Mouse (Mus musculus) common myeloid progenitor, adult 5-6 weeks (primary cell): Measurements from ENCODE around the gene Cbfa2t2. TPM values are rescaled to one million over a fixed set of nuclear protein-coding genes. Genes with fewer than 3 reads are reported as not detected.

ENCODE experiments used
- ATAC-seq: replicated peaks from 2 replicates; pipeline ENCODE4 v1.8.0; 2016; ENCODE audit warnings: low read depth, mild to moderate bottlenecking, moderate TSS enrichment, inconsistent platforms; ENCODE audit not compliant: poor library complexity, severe bottlenecking
- total RNA-seq: library from RNA; stranded (forward); fragments of 200-1000, 187-1606 nt; gene quantifications from 2 replicates; pipeline ENCODE4 v1.2.3, GENCODE M21; 2017

The Cbfa2t2 gene
- total RNA-seq = 16.2 and 23.8 TPM in 2 replicates

DNA sequence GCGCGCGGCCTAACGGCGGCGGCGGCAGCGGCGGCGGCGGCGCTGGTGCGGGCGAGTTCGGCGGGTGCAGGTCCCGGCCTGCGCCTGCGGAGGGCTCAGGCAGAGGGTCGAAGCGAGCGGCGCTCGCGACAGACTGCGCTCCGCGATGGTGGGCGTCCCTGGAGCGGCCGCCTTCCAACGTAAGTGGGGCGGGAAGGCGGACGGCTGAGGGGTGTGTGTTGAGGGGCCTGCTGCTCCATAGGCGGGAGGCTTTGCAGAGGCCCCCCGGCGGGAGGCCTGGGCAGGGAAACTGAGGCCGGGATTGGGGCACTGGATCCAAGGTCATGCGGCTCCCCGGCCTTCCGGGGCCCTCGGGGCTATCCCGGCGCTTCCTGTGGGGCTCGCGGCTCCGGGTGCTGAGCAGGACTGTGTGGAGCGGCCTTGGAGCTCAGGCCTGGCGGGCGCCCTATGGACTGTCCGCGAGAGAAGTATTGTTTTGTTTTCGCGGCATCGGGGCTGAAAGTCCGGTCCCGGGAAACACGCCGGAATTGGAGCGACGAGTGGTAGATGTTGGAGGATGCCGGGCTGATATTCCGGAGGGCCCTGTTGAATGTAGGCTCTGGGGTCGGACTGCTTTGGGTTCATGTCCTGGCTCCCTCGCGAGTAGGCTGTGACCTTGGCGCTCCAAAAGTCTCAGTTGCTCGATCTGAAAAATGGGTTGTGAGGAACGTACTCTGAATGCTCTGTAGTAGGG lies at the start of gene Cbfa2t2:
Gene Cbfa2t2, plus strand, starts transcription at position 24 of the 733 bp plus-strand sequence.
- ATAC-seq = peak; percentile 29

DNA sequence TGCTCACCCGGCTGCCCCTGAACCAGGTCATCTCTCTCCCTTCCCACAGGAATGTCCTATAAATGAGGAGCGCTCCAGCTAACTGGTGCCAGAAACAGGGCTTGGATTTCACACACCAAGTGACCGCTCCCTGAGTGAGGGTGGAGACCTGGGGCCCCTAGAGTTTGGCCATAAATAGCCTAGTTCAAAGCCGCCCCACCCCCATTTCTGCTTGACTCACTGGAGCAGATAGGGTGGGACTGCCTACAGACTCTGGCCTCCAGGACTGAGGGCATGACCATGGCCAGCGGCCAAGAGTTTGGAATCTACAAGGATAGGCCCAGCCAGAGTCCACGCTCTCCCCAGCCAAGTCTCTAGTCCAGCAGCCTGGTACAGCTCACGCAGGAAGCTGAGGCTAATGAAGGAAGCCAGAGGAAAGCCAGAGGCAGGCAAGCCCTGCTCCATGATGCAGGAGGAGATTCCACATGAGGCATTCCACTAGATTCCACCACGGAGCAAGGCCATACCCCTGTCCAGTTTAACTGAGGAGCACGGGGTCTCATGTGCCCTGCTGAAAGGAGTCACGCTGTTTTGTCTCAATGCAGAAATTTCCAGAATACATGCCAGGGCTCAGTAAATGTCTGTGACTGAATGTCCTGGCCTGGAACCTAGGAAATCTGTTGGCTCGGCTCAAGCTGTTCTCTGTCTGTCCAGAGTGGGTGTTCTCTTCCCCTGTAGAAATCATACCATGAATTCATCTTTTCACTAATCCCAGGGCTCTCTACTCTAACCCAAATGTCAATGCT lies 45.9 kb upstream of the Cbfa2t2 start:
- ATAC-seq = no peak

DNA sequence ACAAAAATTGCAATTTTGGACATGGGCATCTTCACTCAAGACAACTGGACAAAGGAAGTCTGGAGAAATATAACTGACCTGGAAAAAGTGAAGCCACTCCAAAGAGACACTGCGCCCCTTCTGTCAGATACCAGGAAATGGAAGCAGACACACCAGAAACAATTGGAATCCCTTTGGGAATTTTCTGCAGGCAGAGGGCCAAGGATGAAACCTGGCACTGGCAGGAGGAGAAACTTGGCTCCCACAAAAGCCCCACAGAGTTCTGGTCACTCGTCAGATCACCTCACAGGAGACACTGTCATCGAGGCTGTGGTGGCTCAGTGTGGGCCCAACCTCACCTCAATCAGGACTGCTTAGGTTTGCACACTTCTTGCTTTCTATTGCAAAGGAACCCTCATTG lies 41.7 kb upstream of the Cbfa2t2 start:
- ATAC-seq = no peak

DNA sequence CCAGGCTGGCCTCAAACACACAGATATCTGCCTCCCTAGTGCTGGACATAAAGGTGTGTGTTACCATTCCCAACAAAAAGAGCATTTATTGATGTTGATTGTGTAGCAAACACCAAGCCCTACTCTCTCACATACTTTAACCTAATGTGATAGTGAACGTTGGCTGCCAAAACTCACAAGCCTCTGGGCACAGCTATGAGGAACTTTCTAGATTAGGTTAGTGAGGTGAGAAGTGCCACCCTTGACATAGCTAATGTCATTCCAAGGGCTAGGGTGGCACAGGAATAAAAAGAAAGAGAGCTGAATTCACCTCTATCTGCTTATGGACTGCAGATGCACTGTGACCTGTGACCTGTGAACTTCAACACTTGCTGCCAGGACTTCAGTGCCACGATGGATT lies 39.8 kb upstream of the Cbfa2t2 start:
- ATAC-seq = no peak

- ATAC-seq = no peak
Observed at GRCm38 (mm10) chr2:154398267-154398666, 38.0 kb upstream of the Cbfa2t2 start.

DNA sequence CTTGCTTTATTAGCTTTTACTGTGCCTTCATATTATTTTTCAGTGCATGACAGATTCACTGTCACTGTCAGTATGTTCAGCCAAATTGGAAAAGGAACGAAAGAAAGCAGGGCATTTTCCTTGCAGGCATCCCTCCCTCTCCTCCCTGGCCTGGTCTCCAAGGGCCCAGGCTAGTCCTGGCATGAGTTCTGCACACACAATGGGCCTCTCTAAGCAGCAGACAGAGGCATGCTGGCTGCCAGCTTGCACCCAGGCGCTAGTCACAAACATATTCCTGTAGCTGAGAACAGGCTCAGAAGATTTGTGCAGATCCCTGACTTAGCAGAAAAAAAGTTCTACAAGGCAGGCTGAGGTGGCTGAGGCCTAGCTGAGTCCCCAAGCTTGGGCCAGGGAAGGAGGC lies 37.0 kb upstream of the Cbfa2t2 start:
- no peak for ATAC-seq

DNA sequence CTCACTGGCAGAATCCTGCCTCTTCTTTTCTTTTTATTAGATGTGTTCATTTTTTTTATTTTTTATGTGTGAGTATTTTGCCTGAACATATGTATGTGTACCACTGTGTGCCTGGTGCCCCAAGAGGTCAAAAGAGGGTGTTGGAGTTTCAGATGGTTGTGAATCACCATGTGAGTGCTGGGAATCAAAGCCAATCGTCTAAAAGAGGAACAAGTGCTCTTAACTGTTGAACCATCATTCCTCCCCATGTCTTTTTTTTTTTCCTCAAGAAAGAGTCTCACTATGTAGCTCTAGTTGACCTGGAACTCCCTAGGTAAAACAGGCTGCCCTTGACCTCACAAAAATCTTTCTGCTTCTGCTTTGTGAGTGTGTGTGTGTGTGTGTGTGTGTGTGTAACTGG lies 34.3 kb upstream of the Cbfa2t2 start:
- ATAC-seq = 0 out of 2 replicates have a peak, but pooled peaks have one; percentile 39

- ATAC-seq = no peak
Observed at GRCm38 (mm10) chr2:154402811-154403210, 33.5 kb upstream of the Cbfa2t2 start.

DNA sequence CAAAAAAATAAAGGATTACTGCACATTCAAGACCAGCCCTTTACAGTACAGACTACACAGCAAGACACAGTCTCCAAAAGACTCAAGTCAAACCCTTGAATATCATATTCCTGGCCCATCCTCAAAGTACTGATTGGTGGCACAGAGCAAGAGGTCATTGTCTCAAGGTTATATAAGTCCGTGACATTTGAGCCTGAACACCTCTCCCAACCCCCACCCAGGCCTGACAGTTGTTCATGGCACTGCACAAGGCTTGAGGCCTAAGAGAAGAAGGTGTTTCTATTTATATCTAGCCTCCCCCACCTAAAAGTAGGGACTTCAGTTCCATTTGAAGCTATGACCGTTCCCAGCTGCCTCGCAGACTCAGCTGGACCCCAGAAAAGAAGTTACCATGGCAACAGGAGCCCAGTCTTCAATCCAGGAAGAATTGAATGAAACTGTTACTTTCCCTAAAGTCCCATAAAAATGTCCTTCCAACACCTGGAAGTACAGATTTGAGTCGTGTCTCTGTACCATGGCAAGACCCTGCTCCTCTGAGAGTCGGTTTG lies 30.8 kb upstream of the Cbfa2t2 start:
- no peak for ATAC-seq

- ATAC-seq = no peak
Observed at GRCm38 (mm10) chr2:154407063-154407642, 29.1 kb upstream of the Cbfa2t2 start.

DNA sequence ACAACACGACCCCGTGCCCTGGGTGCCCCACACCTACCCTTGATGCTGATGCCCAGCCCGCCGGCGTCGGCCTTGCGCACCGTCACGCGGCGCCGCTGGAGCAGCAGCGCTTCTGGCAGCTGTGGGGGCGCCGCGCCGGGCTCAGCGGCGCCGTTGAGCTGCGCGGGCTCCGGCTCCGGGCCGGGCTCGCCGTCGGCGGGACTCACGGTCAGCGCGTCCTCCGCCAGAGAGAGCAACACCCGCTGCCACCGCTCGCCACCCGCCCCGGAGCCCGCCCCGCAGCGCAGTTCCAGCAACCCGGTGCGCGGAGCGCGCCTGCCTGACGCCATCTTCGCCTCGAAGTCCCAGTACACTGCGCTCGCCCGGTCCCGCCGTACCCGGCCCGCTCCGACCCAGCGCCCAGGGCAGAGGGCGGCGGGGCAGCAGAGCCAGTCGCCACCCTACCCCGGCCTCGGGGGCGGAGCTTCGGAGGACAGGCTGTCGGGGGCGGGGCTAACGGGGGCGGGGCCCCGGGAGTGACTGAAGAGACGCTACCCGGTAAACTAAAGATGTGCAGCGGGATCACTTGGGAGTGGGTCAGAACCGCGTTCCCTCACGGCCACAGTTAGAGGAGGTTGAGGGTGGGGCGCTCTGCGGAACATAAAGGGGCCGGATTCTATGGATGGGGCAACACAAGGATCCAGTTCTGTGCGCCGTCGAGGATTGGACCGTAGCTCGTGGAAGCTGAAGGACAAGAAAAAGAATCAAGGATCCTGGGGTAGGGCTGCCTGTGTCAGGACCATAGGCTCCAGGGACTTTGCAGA lies 28.4 kb upstream of the Cbfa2t2 start, which contains the start of gene Snta1:
Gene Snta1, minus strand, starts transcription at position 457 of the 803 bp plus-strand sequence.
- peak; percentile 82 for ATAC-seq

DNA sequence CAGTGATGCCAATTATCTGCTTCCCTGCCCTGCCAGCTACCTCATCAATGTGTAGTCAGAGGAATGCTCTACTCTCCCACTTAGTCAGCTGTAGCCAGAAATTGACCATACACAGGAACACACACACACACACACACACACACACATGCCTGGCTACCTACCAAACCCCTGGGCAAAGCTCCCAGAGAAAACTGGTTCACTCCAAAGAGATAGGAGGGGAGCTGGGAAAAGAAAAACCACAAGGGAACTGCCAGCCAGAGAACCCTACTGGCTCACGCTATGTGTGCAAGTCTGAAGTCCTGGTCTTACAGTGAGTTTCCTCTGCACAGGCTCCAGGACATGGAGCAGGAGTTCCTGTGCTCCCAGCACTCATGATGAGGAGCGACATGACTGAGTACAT lies 25.9 kb upstream of the Cbfa2t2 start:
- no peak for ATAC-seq

DNA sequence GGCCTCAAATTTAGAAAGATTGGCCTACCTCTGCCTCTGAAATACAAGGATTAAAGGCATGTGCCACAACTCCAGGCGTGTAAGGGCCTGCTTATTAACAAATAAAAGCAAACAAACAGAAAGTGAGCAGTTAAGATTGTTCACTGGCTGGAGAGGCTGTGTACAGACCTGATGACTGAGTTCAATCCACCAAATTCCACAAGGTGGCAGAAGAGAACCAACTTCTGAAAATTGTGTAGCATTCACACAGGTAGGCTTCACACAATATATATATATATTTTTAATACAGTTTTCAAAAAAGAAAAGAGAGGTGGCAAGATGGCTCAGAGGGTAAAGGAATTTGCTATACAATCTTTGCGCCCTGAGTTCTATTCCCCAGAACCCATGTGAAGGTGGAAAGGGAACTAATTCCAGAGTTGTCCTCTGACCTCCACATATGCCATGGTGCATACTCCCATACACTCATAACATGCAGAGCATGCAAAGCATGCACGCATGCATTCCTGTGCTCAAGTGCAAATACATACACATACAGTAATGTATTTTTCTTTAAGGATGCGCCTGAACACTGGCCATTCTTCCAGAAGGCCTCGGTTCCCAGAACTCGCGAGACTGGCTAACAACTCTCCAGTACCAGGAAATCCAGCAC lies 24.1 kb upstream of the Cbfa2t2 start:
- peak; percentile 64 for ATAC-seq

DNA sequence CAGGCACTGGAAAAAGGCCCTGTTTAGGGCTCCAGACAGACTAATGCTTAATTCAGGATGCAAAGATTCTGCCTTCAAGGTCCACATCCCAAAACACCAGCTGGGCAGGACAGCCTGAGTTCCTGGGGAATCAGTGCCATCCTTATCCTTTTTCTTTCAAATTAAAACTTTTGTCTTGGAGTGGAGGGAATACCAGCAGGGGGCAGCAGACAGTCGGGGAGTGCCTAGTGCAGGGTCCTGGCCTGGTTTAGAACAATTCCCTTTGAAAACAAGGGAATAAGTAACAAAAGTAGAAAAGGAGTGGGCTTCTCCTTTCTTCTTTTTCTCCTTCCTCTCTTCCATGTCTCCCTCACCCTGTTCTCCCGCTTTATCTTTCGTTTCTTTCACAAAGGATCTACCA lies 19.2 kb upstream of the Cbfa2t2 start:
- ATAC-seq = peak; percentile 74; the same call in 1 of the 2 replicates

GRCm38 (mm10) chr2:154418001-154418400 lies 18.3 kb upstream of the Cbfa2t2 start:
- no peak for ATAC-seq

DNA sequence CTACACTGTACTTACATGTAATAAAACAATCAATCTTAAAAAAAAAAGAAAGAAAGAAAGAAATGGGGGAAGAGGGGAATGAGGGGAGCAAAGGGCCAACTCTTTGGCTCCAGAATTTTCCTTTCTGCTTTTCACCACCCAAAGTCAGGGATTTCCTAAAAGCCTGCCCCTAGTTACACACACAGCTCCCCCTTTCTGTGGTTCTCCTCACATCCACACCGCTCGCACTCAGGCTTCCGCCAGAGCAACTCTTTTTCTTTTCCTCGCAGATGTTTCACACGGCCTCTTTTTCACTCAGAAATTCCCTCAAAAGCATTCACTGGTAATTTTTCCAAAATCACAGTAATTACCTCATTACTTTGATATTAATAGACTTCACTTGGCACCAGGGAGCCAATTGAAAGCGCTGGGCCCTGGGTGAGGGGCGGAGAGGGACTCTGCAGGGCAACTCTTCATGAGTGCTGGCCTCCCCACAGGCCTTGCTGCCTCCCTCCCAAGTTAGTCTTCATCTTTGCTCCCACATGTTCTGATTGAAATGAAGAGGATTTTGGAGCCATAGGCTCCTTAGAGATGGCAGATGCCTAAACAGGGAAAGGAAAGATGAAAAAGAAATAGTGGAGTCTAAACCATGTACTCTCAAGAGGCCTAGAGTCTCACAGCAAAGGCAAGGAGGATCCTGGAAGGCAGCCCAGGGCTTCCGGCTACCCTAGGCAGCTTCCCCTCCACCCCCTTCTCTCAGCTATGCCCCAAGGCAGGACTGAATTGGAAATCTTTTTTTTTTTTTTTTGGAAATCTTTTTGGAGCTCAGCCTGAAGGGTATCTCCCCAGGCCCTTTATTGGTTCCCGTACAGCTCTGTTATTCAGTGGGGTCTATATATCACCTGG lies 16.4 kb upstream of the Cbfa2t2 start:
- no peak for ATAC-seq

- no peak for ATAC-seq
Observed at GRCm38 (mm10) chr2:154420942-154421731, 15.1 kb upstream of the Cbfa2t2 start.

DNA sequence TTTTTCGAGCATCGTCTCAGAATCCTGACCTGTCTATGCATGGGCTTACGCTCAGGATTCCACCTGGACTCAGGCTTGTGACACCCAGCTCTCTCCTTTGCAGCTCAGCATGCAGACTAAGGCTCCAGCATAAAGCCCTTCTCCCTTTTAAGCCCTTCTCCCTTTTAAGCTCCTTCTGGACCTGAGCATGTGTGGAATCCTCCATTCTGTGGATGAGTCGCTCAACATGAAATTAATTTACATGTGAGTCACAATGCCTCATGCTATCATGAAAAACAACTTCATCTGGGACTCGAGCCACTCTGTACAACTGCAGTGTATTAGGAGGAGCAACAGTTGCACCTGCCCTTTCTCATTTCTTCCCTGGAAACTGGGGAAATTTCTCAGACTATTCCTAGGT lies 14.1 kb upstream of the Cbfa2t2 start:
- ATAC-seq = no peak
